Mouse (Mus musculus) layer of hippocampus, postnatal 10 days (tissue): ENCODE measurements at regions not wholly inside any gene's neighbourhood (a gene's known extent, or its start where the extent isn't known, plus 50 kb on each side); places are given as distances from the start of the nearest gene placed in this dataset.
A peak's percentile ranks its signal among the peaks of the same experiment; 100 is the strongest.

ENCODE experiments used
- DNase-seq, 2 experiments: peaks; one replicate each; pipeline ENCODE4 v3.0.0; 2021; ENCODE audit warnings: low spot score in 2 of 2

DNA sequence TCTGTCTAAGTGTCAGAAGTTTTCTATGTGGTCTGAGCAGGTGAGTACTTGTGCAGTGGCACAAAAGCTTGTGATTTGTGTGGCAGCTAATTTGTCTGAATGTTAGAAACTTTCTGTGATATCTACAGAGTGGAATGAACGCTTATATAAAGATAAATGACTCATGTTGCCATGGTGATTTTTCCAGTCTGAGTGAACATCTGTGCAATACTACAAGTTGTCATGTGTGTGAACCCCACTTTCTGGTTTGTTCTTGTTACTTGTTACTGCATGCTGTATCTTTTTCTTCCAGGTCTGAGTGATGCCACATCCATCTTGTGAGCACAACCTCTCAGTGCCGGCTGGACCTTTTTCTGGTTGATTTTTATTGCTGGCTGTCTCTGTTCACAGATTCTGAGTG lies 96.8 kb downstream of the Btbd35f7 start:
- no peak for DNase-seq

DNA sequence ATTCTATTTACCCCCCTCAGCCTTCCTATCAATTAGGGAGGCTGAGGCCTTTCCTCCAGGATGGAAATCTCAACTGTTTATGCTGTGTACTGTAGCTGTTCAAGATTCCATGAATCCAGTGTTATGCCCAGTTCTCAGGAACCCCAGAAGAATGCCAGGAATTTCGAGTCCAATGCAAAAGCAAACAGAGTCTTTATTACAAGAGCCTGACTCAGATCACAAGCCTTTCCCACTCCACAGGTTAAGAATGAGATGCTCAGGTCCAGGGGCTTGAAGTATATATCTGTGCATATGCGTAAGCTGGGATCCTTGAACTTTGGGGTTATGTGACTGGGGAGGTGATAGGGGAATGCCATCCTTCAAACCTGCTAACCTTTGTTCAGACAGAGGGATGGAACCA lies 129.6 kb downstream of the Btbd35f7 start:
- no peak for DNase-seq

DNA sequence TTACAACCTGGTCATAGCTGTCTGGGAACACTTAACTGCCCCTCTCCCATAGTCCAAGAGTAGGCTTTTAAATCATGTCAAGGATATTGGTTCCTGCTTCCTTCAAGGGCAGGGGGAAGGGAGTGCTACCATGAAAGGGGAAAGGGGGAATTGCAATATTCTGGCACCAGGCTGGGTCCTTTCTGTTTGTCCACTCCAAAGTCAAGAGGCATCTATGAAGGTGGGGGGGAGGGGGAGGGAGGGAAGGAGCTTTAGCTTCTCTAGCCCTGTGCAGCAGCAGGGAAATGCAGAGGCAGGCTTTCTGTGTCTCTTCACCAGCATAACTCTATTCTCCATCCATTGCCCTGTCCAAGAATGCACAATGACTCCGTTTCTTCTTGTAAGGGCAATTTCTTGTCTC lies 130.0 kb downstream of the Btbd35f7 start:
- DNase-seq = no peak

DNA sequence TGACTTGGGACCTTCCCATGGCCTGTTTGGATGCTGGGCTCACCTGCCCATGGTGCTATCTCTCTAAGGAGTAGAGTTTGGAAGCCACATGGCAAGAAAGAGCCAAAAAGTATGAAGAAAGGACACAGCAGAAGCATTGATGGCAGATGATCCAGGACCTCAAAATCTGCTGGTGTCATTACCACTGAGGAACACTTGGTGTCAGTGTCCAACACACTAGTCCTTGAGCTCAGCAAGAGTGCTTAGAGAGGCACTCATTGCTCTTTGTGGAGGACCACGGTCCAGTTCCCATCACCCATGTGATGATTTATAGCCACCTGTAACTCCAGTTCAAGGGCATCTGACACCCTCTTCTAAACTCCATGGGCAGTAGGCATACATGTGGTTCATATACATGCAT lies 134.3 kb downstream of the Btbd35f7 start:
- peak in 1 of 2 experiments; percentile 3 for DNase-seq
